Mouse (Mus musculus) embryonic facial prominence, embryonic 12.5 days (tissue): ENCODE results near the gene Lrp2. TPM values are rescaled to one million over a fixed set of nuclear protein-coding genes. Genes with fewer than 3 reads are reported as not detected.

ENCODE experiments used
- ATAC-seq: fragments of 200-750 bp; cut with Nextera tagmentation; 2 replicates; pipeline ENCODE4 v1.8.0; 2017; ENCODE audit not compliant: insufficient number of reproducible peaks, insufficient read depth, low FRiP score, low TSS enrichment
- H3K27ac ChIP-seq: fragments of 300-500 bp; sonication (generic); 2 replicates; pipeline ENCODE4 v1.5.1; 2016; ENCODE audit warnings: mild to moderate bottlenecking
- H3K27me3 ChIP-seq: fragments of 300-500 bp; sonication (generic); 2 replicates; pipeline ENCODE4 v1.6.1; 2016; ENCODE audit warnings: mild to moderate bottlenecking, moderate library complexity
- H3K36me3 ChIP-seq: fragments of 300-500 bp; sonication (generic); 2 replicates; pipeline ENCODE4 v1.6.1; 2016; ENCODE audit warnings: mild to moderate bottlenecking
- H3K4me1 ChIP-seq: fragments of 300-500 bp; sonication (generic); 2 replicates; pipeline ENCODE4 v1.6.1; 2016
- H3K4me2 ChIP-seq: fragments of 300-500 bp; sonication (generic); replicated peaks from 2 replicates; pipeline ENCODE4 v1.6.1; 2016; ENCODE audit warnings: mild to moderate bottlenecking, moderate library complexity
- H3K4me3 ChIP-seq: fragments of 300-500 bp; sonication (generic); 2 replicates; pipeline ENCODE4 v1.5.1; 2016; ENCODE audit warnings: mild to moderate bottlenecking
- H3K9ac ChIP-seq: fragments of 300-500 bp; sonication (generic); 2 replicates; pipeline ENCODE4 v1.6.1; 2016; ENCODE audit warnings: mild to moderate bottlenecking, moderate library complexity
- H3K9me3 ChIP-seq: fragments of 300-500 bp; sonication (generic); 2 replicates; pipeline ENCODE4 v1.6.1; 2016; ENCODE audit warnings: mild to moderate bottlenecking, moderate library complexity
- WGBS: fragments of 180-500 bp; shearing (Covaris S2); methylation state at CpG from one replicate; pipeline ENCODE4 v1.1.7; 2016; 5-methylcytosine and 5-hydroxymethylcytosine counted together
- polyA plus RNA-seq: library from polyadenylated mRNA; unstranded; fragments of >200 nt; fragmentation: Nextera tagmentation; extraction: Ambion mirVana; gene quantifications from 2 replicates; pipeline ENCODE4 v1.2.1, GENCODE M21; 2016

Lrp2 gene
- polyA plus RNA-seq, 1 experiment from 2014 or later = 1.0 TPM

- 91% methylated on average over 7 of the region's 7 CpGs for WGBS
- no peak for ATAC-seq
- H3K4me2 ChIP-seq = no peak overlapping the region
- no peak overlapping the region for H3K4me3 ChIP-seq
- H3K27ac ChIP-seq = no peak overlapping the region
- H3K36me3 ChIP-seq = no peaks in the 10 kb centered on the region
- H3K9me3 ChIP-seq = no peaks in the 10 kb centered on the region
- H3K4me1 ChIP-seq = no peaks in the 10 kb centered on the region
- H3K9ac ChIP-seq = no peak overlapping the region
- H3K27me3 ChIP-seq = no peaks in the 10 kb centered on the region
These were observed 104.9 kb downstream of the Lrp2 start for GRCm38 (mm10) chr2:69480965-69481364.

GRCm38 (mm10) chr2:69479859-69480258 is 106.0 kb downstream of the Lrp2 start:
- no peaks in the 10 kb centered on the region for H3K9me3 ChIP-seq
- no peak for ATAC-seq
- H3K27me3 ChIP-seq = no peaks in the 10 kb centered on the region
- 90% methylated on average over 7 of the region's 7 CpGs for WGBS
- no peak overlapping the region for H3K4me3 ChIP-seq
- no peak overlapping the region for H3K27ac ChIP-seq
- H3K36me3 ChIP-seq = no peaks in the 10 kb centered on the region
- H3K4me2 ChIP-seq = no peak overlapping the region
- no peaks in the 10 kb centered on the region for H3K4me1 ChIP-seq
- no peak overlapping the region for H3K9ac ChIP-seq

GRCm38 (mm10) chr2:69476901-69477300 is 109.0 kb downstream of the Lrp2 start:
- no peak for ATAC-seq
- 78% methylated on average over 7 of the region's 7 CpGs for WGBS
- H3K36me3 ChIP-seq = no peaks in the 10 kb centered on the region

GRCm38 (mm10) chr2:69475177-69475576 is 110.7 kb downstream of the Lrp2 start:
- Histone ChIP-seq H3K9me3 (no peaks in the 10 kb centered on the region), H3K27ac (no peak overlapping the region), H3K4me2 (no peak overlapping the region), H3K36me3 (no peaks in the 10 kb centered on the region), H3K9ac (no peak overlapping the region), H3K4me1 (no peaks in the 10 kb centered on the region), H3K4me3 (no peak overlapping the region), H3K27me3 (no peaks in the 10 kb centered on the region)
- WGBS = 85% methylated on average over 9 of the region's 9 CpGs
- ATAC-seq = no peak

More at GRCm38 (mm10) chr2:69476901-69477300, 109.0 kb downstream of the Lrp2 start:
- no peaks in the 10 kb centered on the region for H3K27me3 ChIP-seq
- no peak overlapping the region for H3K4me2 ChIP-seq
- H3K4me3 ChIP-seq = no peak overlapping the region
- H3K9ac ChIP-seq = no peak overlapping the region
- no peak overlapping the region for H3K27ac ChIP-seq
- no peaks in the 10 kb centered on the region for H3K9me3 ChIP-seq
- H3K4me1 ChIP-seq = no peaks in the 10 kb centered on the region

- Histone ChIP-seq H3K36me3 (no peaks in the 10 kb centered on the region), H3K27me3 (no peaks in the 10 kb centered on the region), H3K27ac (no peak overlapping the region), H3K9ac (no peak overlapping the region), H3K4me2 (no peak overlapping the region), H3K4me1 (no peaks in the 10 kb centered on the region), H3K4me3 (no peak overlapping the region), H3K9me3 (no peaks in the 10 kb centered on the region)
- 86% methylated on average over 4 of the region's 4 CpGs for WGBS
- no peak for ATAC-seq
These were observed 114.0 kb downstream of the Lrp2 start for GRCm38 (mm10) chr2:69471837-69472236.

- Histone ChIP-seq H3K9ac (no peak overlapping the region), H3K27me3 (no peaks in the 10 kb centered on the region), H3K4me1 (no peaks in the 10 kb centered on the region), H3K27ac (no peak overlapping the region), H3K4me3 (no peak overlapping the region), H3K36me3 (no peaks in the 10 kb centered on the region), H3K4me2 (no peak overlapping the region), H3K9me3 (no peaks in the 10 kb centered on the region)
- WGBS = 83% methylated on average over 6 of the region's 6 CpGs
- ATAC-seq = no peak
These were observed 122.3 kb downstream of the Lrp2 start for GRCm38 (mm10) chr2:69463609-69464008.

GRCm38 (mm10) chr2:69459481-69459880 is 126.4 kb downstream of the Lrp2 start:
- no peaks in the 10 kb centered on the region for H3K4me1 ChIP-seq
- no peaks in the 10 kb centered on the region for H3K9me3 ChIP-seq
- 95% methylated on average over 17 of the region's 17 CpGs for WGBS

GRCm38 (mm10) chr2:69451128-69451527 is 134.7 kb downstream of the Lrp2 start:
- H3K4me3 ChIP-seq = no peak overlapping the region
- H3K9ac ChIP-seq = no peak overlapping the region
- WGBS = 90% methylated on average over 5 of the region's 5 CpGs
- no peak overlapping the region for H3K27ac ChIP-seq
- no peak overlapping the region for H3K4me2 ChIP-seq
- H3K27me3 ChIP-seq = no peaks in the 10 kb centered on the region
- ATAC-seq = no peak
- H3K9me3 ChIP-seq = no peaks in the 10 kb centered on the region
- H3K36me3 ChIP-seq = no peaks in the 10 kb centered on the region
- H3K4me1 ChIP-seq = no peaks in the 10 kb centered on the region

More at GRCm38 (mm10) chr2:69459481-69459880, 126.4 kb downstream of the Lrp2 start:
- Histone ChIP-seq H3K27ac (no peak overlapping the region), H3K9ac (no peak overlapping the region), H3K36me3 (no peaks in the 10 kb centered on the region), H3K4me3 (no peak overlapping the region), H3K4me2 (no peak overlapping the region), H3K27me3 (no peaks in the 10 kb centered on the region)
- no peak for ATAC-seq

GRCm38 (mm10) chr2:69448581-69448980 is 137.3 kb downstream of the Lrp2 start:
- Histone ChIP-seq H3K9ac (no peak overlapping the region), H3K4me2 (no peak overlapping the region), H3K36me3 (no peaks in the 10 kb centered on the region), H3K27me3 (no peaks in the 10 kb centered on the region), H3K27ac (no peak overlapping the region), H3K4me1 (no peaks in the 10 kb centered on the region), H3K9me3 (no peaks in the 10 kb centered on the region), H3K4me3 (no peak overlapping the region)
- WGBS = 84% methylated on average over 4 of the region's 4 CpGs
- ATAC-seq = no peak

GRCm38 (mm10) chr2:69445896-69446472 is 139.9 kb downstream of the Lrp2 start:
- 71% methylated on average over 4 of the region's 4 CpGs for WGBS
- H3K27me3 ChIP-seq = no peaks in the 10 kb centered on the region
- no peak for ATAC-seq
- no peak overlapping the region for H3K4me3 ChIP-seq
- H3K27ac ChIP-seq = no peak overlapping the region
- H3K9ac ChIP-seq = no peak overlapping the region
- no peaks in the 10 kb centered on the region for H3K9me3 ChIP-seq
- H3K4me2 ChIP-seq = no peak overlapping the region
- no peaks in the 10 kb centered on the region for H3K36me3 ChIP-seq
- H3K4me1 ChIP-seq = no peaks in the 10 kb centered on the region

GRCm38 (mm10) chr2:69441656-69442055 is 144.2 kb downstream of the Lrp2 start:
- WGBS = 57% methylated on average over 3 of the region's 3 CpGs
- H3K4me3 ChIP-seq = no peak overlapping the region
- H3K4me2 ChIP-seq = no peak overlapping the region
- ATAC-seq = no peak
- H3K27me3 ChIP-seq = no peaks in the 10 kb centered on the region
- H3K9ac ChIP-seq = no peak overlapping the region
- H3K27ac ChIP-seq = no peak overlapping the region
- H3K4me1 ChIP-seq = no peaks in the 10 kb centered on the region
- H3K36me3 ChIP-seq = no peaks in the 10 kb centered on the region
- H3K9me3 ChIP-seq = no peaks in the 10 kb centered on the region

GRCm38 (mm10) chr2:69428116-69428515 is 157.7 kb downstream of the Lrp2 start:
- Histone ChIP-seq H3K4me3 (no peak overlapping the region), H3K9me3 (no peaks in the 10 kb centered on the region), H3K9ac (no peak overlapping the region), H3K36me3 (no peaks in the 10 kb centered on the region), H3K4me2 (no peak overlapping the region), H3K27me3 (no peaks in the 10 kb centered on the region), H3K27ac (no peak overlapping the region), H3K4me1 (no peaks in the 10 kb centered on the region)
- no peak for ATAC-seq
- 33% methylated on average over 3 of the region's 3 CpGs for WGBS

GRCm38 (mm10) chr2:69427141-69427540 is 158.7 kb downstream of the Lrp2 start:
- H3K9me3 ChIP-seq = no peaks in the 10 kb centered on the region

More at GRCm38 (mm10) chr2:69427141-69427540, 158.7 kb downstream of the Lrp2 start:
- WGBS = 87% methylated on average over 10 of the region's 10 CpGs
- no peaks in the 10 kb centered on the region for H3K27me3 ChIP-seq
- no peak overlapping the region for H3K9ac ChIP-seq
- H3K4me3 ChIP-seq = no peak overlapping the region
- no peaks in the 10 kb centered on the region for H3K36me3 ChIP-seq
- no peak overlapping the region for H3K4me2 ChIP-seq
- no peak overlapping the region for H3K27ac ChIP-seq
- H3K4me1 ChIP-seq = no peaks in the 10 kb centered on the region
- no peak for ATAC-seq
